Mouse (Mus musculus) embryo, embryonic 10.5 days (tissue): ENCODE data around the gene Gm382.

Experiments used
- DNase-seq: peaks from one replicate; pipeline ENCODE4 v3.0.0-alpha.2; 2015; ENCODE audit warnings: low spot score

The Gm382 gene

DNA sequence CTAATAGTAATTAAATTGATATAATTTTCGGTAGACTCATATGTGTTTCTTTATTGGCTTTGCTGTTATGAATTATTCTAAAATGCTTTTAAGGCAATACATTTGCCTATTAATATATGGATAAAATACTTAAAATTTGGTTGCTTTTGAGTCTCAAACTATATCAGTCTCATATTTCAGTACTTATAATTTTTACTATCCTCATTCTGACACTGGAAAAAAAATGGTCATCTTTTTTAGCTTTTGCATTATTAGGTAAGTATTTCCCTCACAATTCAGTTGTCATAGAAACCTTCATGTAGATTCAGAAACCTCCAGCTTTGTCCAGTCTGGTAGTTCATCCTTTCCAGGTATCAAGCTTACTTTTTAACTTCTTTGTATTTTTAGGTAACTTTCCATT lies at the start of gene Gm382:
TSS of gene Gm382 (plus strand) at position 301 of the 400 bp plus-strand sequence.
- no peak for DNase-seq

DNA sequence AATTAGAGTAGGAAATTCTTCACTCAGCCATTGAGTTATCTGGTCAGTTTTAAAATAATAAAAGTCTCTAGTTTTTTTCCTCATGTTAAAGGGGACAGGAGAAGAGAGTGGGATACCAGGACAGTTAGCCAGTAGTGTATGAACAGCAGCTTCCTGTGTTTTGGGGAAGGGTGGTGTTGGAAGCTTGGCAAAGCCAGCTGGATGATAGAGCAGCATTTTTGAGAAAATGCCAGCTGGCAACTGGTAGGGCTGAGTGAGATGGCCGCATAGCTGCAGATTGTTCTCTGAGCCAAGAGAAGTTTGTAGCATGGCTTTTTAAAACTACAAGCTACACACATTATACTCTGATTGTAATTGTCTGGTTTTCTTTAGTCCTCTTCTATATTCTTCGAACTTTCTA lies 30.4 kb downstream of the Gm382 start:
- no peak for DNase-seq

DNA sequence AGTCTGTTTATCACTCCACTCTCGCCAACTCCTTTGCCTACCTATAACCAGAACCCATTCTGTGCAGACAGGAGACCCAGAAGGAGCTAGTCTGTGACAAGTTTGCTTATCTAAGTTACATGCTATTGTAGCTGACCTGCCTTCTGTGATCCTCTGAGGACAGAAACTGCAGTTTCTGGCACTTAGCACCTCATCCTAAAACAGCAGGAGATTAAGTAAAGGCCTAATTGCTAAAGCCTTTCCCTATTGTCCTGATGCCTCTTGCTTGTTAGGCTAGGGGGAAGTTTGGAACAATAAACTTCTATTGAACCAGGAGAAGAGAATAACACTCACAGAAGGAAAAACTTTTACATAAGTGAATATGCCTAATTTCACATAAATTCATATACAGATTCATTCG lies 51.5 kb downstream of the Gm382 start:
- no peak for DNase-seq

DNA sequence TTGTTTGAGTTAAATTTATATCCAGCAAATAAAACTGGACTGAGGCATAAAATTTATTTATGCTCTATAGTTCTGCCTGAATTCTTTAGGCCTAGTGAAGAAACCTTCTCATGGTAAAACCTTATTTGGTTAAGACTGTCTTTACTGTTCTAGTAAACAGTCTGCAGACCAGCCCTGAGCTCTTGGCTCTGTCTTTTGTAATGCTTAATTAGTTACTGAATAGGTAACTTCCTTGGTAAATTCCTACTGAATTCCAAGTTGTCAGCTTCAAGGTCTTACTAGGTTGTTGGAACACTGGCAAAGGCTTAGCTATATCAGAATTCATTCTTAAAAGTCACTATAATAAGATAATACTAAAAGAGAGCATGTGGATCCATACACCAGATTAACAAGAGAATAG lies 53.3 kb downstream of the Gm382 start:
- no peak for DNase-seq

DNA sequence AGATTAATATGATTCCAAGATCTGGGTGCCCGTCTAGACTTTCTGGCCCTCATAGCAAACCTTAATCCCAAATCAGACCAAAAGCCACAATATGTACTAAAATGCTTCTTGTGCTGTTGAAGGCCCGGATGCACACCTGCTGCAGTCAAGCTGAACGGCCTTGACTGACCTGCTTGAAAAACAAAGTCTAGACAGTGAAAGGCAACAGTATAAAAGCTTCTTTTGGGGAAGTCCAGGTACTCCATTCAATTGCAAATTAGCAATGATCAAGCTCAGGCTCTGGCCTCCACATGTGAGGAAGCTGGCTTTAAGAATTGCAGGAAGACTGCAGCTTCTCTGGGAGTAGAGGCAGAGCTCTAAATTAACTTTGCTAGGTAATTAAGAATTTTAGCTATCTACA lies 54.2 kb downstream of the Gm382 start:
- no peak for DNase-seq

DNA sequence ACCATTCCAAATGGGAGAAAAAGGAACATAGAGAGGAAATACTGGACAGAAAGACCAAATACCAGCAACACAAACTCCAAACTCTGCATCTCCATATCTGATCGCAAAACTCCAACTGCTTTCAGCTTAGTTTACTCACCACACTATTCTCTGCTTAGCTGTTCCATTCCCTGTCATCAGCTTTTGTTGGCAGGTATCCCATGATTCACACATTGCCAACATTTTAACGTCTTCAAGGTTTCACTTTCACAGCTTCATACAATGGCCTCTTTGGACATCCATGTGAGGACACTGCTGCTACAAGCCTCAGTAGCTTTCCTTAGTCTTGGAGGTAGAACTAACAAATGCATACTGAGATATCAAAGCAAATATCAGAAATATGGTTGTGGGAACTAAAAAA lies 64.6 kb downstream of the Gm382 start:
- no peak for DNase-seq
